8 mouse cellular contexts compared by ENCODE assay signal in the genomic region with DNA sequence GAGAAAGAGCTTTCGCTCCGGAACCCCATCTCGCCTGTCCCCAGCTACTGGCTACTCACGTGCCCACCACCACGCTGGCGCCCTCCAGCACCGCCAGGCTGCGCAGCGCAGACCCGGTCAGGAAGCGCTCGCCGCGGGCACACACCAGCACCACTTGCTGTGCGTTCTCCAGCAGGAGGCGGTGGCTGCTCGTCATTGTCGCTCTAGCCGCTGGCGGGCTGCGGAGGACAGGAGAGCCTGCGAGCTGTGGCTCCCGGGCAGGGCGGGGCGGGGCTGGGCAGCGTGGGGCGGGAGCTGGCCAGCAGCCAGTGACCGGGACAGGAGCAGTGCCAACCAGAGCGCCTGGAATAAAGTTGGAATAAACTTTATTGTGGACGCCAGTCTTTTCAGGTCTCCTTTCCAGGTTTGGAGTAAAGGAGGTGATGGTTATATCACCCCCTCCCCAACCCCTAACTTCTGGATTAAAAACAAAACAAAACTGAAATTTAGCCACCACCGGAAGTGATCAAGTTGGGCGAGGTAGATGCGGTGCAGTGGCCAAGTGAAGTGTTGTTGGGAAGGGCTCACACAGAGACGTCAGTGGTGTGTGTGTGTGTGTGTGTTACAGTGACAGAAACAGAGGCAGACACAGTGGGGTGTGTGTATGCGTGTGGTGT. TPM values are rescaled to one million over a fixed set of nuclear protein-coding genes. Genes with fewer than 3 reads are reported as not detected.
DNase-seq lines count a peak whose midpoint lies in the region; ATAC-seq and TF ChIP-seq lines count a peak whose summit lies in the region.

A gene (minus strand): TSS at position 259 of the 656 bp plus-strand sequence.

- H3K9ac ChIP-seq in hindbrain, embryonic 15.5 days, result peak within 1 kb of the TSS; percentile 45

- H3K4me2 ChIP-seq in hindbrain, embryonic 15.5 days, result peak within 1 kb of the TSS; percentile 88

- 0 out of 2 replicates have a peak, but pooled peaks cover 5% of the 10 kb centered on the region for H3K27me3 ChIP-seq in hindbrain, embryonic 15.5 days

- no peaks in the 10 kb centered on the region for H3K9me3 ChIP-seq in hindbrain, embryonic 15.5 days

- TF ChIP-seq CTCF in left cerebral cortex, adult 2 months (IDR thresholded peaks at IDR 0.05), result peak; percentile 63

- H3K4me3 ChIP-seq in hindbrain, embryonic 15.5 days, result peak within 1 kb of the TSS; percentile 42
- H3K4me3 ChIP-seq in left cerebral cortex, adult 2 months, result peak within 1 kb of the TSS; percentile 41

- intact Hi-C loops in left cerebral cortex, adult 2 months (cut with DNase I), result no loop called here

- no peak within 1 kb of the TSS for H3K27ac ChIP-seq in hindbrain, embryonic 15.5 days (replicated peaks)
- no peak within 1 kb of the TSS for H3K27ac ChIP-seq in left cerebral cortex, adult 2 months

- peak; percentile 89 for ATAC-seq in hindbrain, embryonic 15.5 days (ENCODE audit: low FRiP score, low read depth)
- ATAC-seq in megakaryocyte, adult 5-6 weeks (ENCODE audit: poor library complexity, severe bottlenecking), result peak; percentile 97

- H3K4me1 ChIP-seq in hindbrain, embryonic 15.5 days (replicated peaks), result peaks cover 12% of the 10 kb centered on the region

- peak; percentile 85 for DNase-seq in T-cell, adult 2 months (ENCODE audit: low spot score)
- DNase-seq in cerebellum, postnatal 36 days, result peak; percentile 46 to 61
- peak; percentile 52 to 54 for DNase-seq in frontal cortex, postnatal 36 days (ENCODE audit: low spot score in 2 of 2)
- DNase-seq in left cerebral cortex, adult 2 months (ENCODE audit: extremely low spot score in 1 of 2, low spot score in 2 of 2), result peak; percentile 56 to 59
- DNase-seq in right cerebral cortex, adult 18-20 months, result peak; percentile 69
- DNase-seq in urinary bladder, postnatal 10 days (ENCODE audit: low spot score), result peak; percentile 38

- 3% methylated on average over 35 of the region's 35 CpGs for WGBS in hindbrain, embryonic 15.5 days

- no peaks in the 10 kb centered on the region for H3K36me3 ChIP-seq in hindbrain, embryonic 15.5 days

RNA-seq across cellular contexts. Expression of the gene that starts here (rescaled TPM):
- 0.07 and 0.12 TPM in 2 replicates for polyA plus RNA-seq in hindbrain, embryonic 15.5 days (2015; fragmentation: Nextera tagmentation; extraction: Ambion mirVana)
- under 1 TPM; 0.54 to 0.61 TPM for total RNA-seq in left cerebral cortex, adult 2 months (2021)
- not detected in 2 replicates for total RNA-seq in megakaryocyte, adult 5-6 weeks (2015)
- total RNA-seq in megakaryocyte, adult 5-6 weeks (2017), result 0.37 TPM in 1 of 2 replicates, not detected in the other

Comparison
In these comparisons a context has a peak if more than half of its experiments do, and no peak if none do; other contexts are left out.
1. Peak in ATAC-seq, H3K4me3 ChIP-seq, H3K9ac ChIP-seq and H3K4me2 ChIP-seq in hindbrain, embryonic 15.5 days; RNA of the gene not detected or under 1 TPM.
2. Peak in DNase-seq and H3K4me3 ChIP-seq in left cerebral cortex, adult 2 months; RNA of the gene not detected or under 1 TPM.
3. Peak in ATAC-seq in megakaryocyte, adult 5-6 weeks; RNA of the gene not detected or under 1 TPM.